Mouse (Mus musculus) v-Abl transformed pro-B cells (cell line): ENCODE measurements at regions not wholly inside any gene's neighbourhood (a gene's known extent, or its start where the extent isn't known, plus 50 kb on each side); places are given as distances from the start of the nearest gene placed in this dataset.

ENCODE experiments used
- in situ Hi-C, 2 experiments: fragments of 400-800 bp; cut with MboI; formaldehyde crosslinking; loops; one replicate each; pipeline ENCODE4 v1.15.1; 2025; ENCODE audit not compliant: unreplicated experiment in 2 of 2

DNA sequence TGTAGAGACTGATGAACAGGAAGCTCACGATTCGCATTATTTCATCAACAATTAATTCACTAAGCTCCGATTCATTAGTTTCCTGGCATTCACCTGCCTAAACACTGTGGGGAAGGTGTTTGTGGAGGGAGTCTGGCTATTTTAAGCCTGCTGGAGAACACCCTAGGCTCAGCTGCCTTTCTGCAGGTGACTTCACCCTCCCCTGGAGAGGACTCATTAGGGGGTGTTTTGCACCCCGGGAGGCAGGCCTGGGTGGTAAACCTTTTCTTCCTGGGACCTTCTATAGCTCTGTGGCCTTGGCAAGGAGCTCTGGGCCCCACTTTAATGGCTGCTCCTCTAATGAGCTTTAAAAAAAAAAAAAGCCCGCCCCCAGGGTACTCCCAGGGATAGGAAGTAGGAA is 55.4 kb upstream of the Bnc1 start:
- in situ Hi-C loops = no loop called here

DNA sequence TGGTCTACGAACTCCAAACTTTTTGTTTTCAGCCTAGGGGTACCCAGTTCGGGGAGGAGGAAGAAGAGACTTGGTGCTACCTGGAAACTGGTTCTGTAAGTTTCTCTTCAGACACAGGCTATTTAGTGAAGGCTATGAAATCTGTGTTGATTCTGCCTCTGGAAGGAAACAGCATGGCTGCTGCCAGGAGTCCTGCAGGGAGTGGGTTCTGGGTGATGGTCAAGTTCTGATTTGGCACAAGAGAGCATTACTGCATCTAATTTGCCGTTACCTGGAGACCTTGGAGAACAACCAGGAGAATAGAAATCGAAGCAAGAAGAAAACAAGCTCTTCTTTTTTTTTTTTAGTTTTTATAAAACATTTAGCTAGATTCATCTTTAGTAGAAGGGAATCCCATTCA is 61.3 kb upstream of the Bnc1 start:
- in situ Hi-C loops = no loop called here

DNA sequence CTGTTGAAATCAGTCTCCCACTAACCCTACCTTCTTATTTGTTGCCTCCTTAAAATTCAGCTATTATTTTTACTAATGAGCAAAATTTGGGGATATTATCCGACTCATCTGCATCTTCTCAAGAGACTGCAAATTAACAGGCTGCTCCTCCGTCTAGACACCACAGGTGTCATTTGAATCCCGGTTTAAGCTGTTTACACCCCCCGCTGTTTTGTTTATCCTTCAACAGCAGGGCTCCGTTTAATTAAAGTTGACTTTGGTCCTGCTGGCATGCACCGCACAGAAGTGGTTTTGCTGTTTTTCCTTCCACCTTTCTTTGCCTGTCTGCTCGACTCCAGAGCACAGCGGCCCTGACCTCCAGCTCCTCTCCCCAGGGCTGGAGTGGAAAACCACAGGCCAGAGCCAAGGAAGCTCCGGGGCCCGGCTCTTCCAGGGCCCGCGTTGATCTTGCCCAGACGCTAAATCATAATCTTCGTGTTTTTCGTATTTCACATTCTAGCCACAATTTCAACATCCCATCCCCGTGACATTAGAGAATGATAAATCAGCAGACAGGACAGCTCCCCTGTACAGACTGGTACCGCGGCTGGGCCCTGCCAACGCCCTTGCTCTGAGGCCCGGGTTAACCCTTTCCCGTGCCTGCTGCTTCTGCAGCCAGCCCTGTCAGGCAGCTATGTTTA is 64.6 kb upstream of the Bnc1 start:
- in situ Hi-C loops = no loop called here

DNA sequence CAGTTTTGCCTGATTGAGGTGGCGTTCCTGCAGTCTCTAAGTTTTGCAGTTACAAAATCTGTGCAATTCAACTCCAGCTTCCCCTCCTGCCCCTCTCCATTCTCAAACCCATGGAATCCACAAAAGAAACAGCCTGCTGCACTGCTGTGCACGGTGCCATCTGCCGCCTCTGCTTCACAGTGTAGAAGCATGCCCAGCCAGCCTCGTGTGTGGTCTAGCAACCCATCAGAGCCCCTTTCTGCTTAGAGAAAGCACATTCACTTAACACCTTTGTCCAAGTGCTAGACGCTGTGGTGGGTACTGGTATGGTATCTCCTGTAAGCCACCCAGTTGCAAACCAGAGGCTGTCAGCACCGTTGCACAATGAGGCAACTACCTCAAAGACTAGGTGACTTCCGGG is 71.3 kb upstream of the Bnc1 start:
- in situ Hi-C loops = no loop called here

DNA sequence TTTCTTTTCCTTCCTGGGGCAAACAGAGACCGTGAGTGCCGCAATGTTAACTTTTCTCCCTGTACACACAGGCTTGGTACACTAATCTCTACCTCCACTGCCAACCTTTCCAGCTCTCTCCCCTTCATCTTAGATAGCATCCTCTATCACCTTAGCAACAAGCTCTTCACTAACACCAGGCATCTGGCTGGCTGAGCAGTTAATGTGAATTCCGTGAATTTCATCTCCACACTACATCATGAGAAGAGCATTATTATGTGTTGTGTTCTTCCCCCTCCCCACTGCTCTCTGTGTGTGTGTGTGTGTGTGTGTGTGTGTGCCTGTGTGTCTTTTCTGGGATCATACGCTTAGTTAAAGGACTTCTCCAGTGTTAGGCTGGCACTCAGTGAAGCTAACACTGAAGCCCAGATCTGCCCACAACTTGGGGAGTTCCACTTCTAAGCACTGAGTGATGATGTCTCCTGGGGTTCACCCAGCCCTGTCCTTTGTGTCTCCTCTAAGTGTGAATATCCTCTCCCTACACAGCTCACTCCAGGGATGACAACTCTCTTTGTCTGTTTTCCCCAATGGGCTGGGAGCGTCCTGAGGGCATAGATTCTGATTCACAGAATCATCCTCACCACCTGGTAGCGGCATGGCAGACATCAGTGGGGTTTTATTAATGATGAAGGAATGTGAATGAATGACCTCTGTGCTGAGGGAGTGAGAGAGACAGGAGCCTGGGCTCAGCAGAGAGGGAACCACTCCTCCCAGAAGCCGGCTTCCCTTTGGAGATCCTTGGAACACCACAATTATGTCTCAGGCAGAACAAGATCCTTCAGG is 77.7 kb upstream of the Bnc1 start:
- in situ Hi-C loops = no loop called here

DNA sequence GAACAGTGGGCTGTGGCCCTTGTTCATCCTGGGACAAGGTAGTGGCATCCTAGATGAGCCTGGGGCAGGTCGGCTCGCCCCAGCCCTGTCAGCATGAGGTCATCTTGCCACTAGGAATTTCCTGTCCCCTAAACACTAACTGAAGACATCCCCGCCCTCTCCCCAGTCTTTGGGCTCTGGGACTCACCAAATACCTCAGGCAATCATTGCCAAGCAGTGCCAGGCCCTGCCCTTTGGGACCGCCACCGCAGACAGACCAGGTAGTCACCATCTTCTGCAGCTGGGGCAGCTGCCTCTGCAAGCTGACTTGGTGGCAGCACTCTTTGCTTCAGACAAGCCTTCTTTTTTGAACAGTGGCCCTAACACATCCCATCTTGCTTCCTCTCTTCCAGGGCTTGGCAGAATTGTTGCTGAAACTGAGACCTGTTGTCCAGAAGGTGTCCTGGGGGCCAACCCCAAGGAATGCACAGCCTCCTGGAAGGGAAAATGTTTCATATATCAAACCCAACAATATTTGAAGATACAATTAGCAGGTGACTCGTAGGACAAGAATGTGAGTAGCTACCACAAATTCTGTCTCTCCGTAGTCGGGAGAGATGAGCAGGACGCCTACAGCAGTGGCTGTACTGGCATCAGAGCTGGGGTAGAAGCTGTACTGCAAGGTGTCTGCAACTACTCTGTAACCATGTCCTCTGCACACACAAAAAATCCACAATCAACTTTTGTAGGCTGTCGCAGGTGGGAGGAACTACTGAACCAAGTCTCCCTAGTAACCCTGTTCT is 79.0 kb upstream of the Bnc1 start:
- in situ Hi-C loops = no loop called here

DNA sequence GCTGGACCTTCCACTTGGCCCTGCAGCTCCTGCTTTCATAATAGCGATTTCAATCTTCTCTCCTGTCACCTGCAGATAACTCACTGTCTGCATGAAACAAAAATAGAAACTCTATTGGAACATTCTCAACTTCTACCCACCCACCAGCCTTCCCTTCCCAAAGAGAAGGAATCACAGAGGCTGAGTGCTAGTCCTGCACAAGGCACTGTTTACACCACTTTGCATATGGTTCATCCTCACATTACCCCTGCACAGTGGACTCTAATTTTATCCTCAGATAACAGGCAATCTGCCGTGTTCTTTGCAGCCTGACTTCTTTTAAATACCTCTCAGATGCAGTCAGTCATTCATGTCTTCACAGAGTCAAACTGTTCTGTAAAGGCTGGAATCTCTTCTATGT is 83.3 kb upstream of the Bnc1 start:
- in situ Hi-C loops = no loop called here

DNA sequence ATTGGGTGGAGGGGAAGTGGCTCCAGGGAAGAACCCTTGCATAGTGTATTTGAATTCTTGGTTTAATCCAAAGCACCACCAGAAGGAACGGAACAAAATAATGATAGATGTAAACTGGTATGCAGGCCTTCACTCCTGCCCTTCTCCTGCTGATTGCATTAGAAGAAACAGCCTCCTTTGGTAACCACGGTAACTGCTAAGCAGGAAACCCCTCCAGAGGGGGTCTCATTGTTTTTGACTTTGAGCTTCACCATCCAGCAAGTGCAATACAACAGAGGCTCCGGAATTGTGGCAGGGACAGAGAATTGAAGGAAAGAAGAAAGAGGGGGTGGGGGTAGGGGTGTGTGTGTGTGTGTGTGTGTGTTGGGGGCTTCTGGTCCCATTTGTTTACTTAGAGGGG is 89.8 kb upstream of the Bnc1 start:
- in situ Hi-C loops = no loop called here

DNA sequence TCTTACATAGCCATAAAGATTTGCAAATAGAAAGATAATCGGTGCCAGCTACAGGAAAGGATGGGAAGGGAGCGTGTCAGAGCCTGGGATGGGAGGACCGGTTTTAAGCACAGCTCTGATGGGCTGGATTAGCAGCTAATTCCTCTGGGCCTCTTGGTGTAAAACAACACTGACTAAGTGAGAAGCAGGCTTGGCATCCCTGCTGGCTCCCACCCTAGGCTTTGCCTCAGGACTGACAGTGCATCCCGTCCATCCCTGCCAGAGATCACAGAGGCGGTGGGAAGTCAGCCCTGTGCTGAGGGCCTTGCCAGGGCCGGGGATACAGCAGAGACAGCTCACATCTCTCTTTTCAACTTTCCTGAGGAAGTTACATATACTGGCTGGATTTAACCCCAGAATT is 90.8 kb upstream of the Sh3gl3 start:
- in situ Hi-C loops = no loop called here

DNA sequence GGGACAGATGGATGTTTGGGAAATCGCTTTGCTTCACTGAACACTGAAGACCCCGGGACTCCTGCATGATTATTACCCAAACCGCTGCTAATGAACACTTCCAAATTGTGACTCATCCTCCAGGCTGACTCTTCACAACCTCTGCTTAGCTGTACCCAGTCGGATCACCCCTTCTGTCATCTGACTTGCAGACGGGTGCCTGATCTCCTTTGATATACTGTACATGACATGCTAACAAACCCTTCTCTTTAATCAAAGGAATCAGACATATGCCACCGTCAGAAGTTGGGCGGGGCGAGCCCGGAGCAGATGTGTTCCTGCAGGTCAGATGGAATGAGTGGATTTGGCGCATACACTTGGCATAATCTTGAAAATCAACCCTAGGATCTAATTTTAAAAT is 89.2 kb upstream of the Sh3gl3 start:
- in situ Hi-C loops = no loop called here

DNA sequence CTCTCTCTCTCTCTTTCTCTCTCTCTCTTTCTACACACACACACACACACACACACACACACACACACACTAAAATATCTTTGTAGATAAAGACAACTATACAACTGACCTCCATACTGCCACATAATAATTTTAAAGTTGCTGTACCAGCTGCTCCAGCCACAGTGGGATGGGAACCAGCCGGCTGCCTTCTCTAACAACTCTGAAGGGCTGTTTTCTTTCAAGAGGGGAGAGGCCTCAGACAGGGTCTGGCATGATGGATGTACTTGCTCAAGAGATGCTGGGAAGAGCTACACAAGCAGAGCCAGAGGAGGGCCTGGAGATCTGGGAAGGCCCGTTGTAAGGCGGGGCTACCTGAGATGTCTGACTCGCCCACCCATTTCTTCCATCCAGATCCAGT is 88.4 kb upstream of the Sh3gl3 start:
- in situ Hi-C loops = no loop called here

DNA sequence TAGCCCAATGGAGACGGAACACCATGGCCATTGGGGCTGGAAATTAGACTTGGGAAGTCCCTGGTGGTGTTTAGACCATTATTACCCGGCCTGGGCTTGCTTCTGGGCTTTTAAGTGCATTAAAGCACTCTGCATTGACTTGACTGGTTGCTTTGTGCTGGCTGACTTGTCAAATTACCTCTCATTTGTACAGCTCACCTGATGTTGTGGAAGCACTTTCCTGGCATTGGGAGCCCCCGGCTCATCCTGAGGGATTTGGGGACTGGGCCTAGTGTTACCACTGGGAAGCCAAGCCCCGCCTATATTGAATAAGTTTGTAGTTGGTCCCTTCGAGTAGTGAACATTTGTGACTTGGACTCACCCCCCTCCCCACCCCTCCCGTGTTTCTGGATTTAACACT is 75.5 kb upstream of the Sh3gl3 start:
- in situ Hi-C loops = no loop called here

DNA sequence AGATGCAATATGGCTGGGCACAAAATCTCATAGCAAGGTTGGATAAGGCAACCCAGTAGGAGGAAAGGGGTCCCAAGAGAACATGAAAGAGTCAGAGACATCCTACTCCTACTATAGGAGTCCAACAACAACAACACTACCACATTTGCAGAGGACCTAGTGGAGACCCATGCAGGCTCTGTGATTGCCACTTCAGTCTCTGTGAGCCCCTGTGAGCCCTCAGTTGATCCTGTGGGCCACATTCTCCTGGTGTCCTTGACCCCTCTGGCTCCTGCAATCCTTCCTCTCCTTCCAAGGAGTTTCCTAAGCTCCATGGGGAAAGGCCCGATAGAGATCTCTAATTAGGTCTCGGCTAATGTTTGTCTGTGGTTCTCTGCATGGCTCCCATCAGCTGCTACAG is 72.3 kb upstream of the Sh3gl3 start:
- in situ Hi-C loops = loop anchor here (10.0 to 25.0 kb wide), 3 partner anchors 227 to 714 kb away; no protein-coding TSS in a partner anchor

DNA sequence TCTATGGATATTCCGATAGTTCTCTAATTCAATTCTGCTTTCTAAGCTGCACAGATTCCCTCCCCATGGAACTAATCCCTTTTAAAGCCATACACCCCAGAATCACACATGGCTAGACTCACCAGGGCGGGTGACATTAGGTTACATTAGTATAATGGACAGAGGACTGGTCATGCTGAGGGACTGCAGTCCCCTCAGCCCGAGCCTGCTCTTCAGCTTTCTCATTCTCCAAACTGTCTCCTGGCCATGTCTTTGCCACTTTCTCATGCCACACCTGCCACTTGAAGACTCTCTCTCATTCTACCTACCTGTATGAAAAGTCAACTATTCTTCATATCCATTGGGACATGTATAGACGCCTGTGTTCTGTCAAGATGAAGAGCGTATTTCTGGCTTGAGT is 68.0 kb upstream of the Sh3gl3 start:
- in situ Hi-C loops = loop anchor here (10.0 to 25.0 kb wide), 3 partner anchors 231 to 718 kb away; no protein-coding TSS in a partner anchor

DNA sequence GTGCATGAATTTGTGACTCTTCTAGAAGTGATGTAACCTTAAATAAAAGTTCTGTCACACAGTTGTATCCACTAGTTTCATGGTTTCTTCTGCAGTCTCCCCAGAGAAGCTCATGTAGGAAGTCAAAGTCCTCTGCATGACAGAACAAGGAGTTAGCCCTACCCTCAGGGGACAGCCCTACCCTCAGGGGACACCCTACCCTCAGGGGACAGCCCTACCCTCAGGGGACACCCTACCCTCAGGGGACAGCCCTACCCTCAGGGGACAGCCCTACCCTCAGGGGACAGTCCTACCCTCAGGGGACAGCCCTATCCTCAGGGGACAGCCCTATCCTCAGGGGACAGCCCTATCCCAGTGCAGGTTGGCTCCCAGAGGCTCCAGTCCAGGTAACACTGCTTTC is 64.5 kb upstream of the Sh3gl3 start:
- in situ Hi-C loops = loop anchor here (10.0 to 25.0 kb wide), 3 partner anchors 234 to 722 kb away; no protein-coding TSS in a partner anchor

DNA sequence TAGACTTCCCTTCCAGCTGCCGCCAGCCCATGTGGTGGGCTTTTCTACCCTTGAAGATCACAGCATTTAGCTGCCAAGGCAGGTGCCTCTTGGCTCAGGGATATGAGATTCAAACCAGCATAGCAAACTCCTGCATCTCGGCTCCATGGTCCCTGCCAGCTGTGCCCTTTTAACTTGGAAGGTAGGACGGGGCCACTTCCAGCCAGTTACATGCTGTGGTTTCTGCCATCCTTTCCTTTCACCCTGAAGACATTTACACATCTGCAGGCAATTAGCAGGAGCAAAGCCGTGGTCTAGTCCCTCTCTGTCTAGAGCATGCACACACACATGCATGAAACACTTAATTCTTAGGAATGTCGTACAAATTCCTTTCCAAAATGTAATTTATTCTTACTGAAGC is 64.1 kb upstream of the Sh3gl3 start:
- in situ Hi-C loops = loop anchor here (10.0 to 25.0 kb wide), 3 partner anchors 235 to 722 kb away; no protein-coding TSS in a partner anchor

DNA sequence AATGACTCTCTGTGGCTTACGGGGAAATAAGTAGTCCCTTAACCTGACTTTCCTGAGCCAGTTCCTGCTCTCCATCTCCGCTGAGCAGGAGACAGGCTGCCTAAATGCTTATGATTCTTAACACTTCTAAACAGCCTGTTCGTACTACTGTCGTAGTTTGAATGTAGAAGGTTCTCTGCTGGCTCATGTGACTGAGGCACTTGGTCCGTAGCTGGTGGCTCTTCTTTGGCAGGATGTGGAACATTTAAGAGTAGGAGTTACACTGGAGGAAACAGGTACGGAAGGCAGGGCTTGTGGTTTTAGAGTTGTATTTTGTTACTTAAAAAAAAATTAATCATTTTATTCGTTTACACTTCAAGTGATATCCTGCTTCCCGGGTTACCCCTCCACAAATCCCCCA is 63.7 kb upstream of the Sh3gl3 start:
- in situ Hi-C loops = loop anchor here (10.0 to 25.0 kb wide), 4 partner anchors 235 to 723 kb away; partner anchors contain the start of gene 3110040N11Rik (in 1 of the 2)

DNA sequence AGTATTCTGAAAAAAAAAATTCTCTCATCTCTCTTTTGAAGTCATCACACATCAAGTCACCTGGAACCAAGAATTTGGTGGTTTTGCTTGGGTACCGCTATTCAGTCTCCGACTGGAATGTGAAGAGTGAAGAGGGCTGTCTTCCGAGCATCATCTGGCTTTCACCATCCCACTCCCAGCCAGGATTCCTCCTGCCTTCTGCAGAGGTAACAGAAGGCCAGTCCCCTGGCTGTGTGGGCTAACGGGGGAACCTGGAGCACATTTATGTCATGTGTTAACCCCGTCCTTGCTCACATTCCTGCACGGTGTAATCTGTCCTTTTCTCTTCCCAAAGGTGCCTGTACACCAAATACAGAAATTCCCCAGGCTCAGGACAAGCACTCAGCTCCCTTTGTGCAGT is 61.6 kb upstream of the Sh3gl3 start:
- in situ Hi-C loops = loop anchor here (10.0 to 25.0 kb wide), 4 partner anchors 237 to 725 kb away; partner anchors contain the start of gene 3110040N11Rik (in 1 of the 2)

DNA sequence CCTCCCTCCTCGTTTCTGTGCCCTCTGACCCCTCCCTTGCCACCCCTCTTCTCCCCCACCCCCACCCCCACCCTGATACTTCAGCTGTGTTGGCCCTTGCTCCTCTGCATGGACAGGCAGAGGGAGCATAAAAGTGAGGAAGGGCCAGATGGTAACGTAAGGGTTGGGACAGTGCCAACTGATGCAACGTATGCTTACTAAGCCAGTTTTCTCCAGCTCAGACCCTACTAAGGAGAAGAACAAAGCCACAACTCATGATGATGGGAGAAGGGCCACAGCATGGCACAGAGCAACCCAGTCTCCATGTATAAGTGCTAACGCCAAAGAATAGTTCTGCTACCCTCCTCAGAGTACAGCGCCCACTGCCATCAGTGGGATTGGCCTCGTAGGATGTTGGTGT is 58.0 kb upstream of the Sh3gl3 start:
- in situ Hi-C loops = loop anchor here (10.0 to 25.0 kb wide), 4 partner anchors 241 to 728 kb away; partner anchors contain the start of gene 3110040N11Rik (in 1 of the 2)

DNA sequence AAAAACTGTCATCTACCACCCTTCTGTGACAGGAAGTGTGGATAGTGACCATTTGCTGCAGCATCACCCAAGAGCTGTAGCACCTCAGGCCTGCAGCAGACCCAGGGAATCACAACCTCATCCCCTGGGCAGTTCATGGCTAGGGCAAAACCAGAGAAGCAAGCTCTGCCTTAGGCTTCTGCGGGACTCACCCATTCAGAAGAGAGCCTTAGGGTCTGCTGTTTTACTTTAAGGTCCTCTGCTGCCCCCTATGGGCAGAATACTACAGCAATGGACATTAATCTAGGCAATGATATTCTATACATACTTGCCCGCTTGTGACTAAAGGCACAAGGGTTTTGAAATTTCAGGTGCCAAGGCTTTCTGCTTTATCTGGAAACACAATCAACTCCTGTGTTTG is 54.4 kb upstream of the Sh3gl3 start:
- in situ Hi-C loops = loop anchor here (10.0 to 25.0 kb wide), 4 partner anchors 244 to 732 kb away; partner anchors contain the start of gene 3110040N11Rik (in 1 of the 2)

DNA sequence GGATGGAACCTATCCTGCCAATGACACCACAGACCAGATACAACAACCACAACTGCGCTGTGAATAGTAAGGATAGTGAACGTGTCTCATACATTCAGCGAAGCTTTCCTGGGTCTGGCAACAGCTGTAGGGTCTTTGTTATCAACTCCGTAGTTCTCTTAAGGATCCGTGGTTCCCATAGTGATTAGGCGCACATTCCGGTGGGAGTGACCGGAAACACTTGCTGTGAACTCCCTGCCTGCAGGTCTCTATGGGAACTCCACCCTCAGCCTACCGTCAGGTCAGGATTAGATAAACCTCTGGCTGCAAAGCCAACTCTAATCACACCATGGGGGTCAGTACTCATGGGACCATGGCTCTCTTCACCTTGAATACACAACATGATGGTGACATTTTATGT is 53.8 kb upstream of the Sh3gl3 start:
- in situ Hi-C loops = loop anchor here (5.0 to 25.0 kb wide), 10 partner anchors 145 to 1435 kb away; partner anchors contain the start of gene 3110040N11Rik (in 2 of the 2)
